Mouse (Mus musculus): ENCODE results near the gene Slc7a5. TPM values are rescaled to one million over a fixed set of nuclear protein-coding genes. Genes with fewer than 3 reads are reported as not detected.

Gene Slc7a5
- total and polyA plus RNA-seq, 3 experiments, result 110 to 291 (median 207) TPM

GRCm38 (mm10) chr8:121880818-121881217 is 26.7 kb downstream of the Slc7a5 start:
- H3K27ac ChIP-seq (ENCODE audit: insufficient read depth, low read depth), result no peak overlapping the region
- no peak overlapping the region for H3K4me3 ChIP-seq (replicated peaks in 1 of 3; ENCODE audit: low read depth in 2 of 3, low read length in 2 of 3, poor library complexity in 1 of 3)
- dilution Hi-C loops (cut with MboI; ENCODE audit: extremely low pct_ligation_motif_present, extremely low pct_unique_long_range_greater_than_20kb, low sequenced_read_pairs), result no loop called here
- H3K9me3 ChIP-seq (replicated peaks; ENCODE audit: low read length), result no peaks in the 10 kb centered on the region
- H3K79me2 ChIP-seq (replicated peaks; ENCODE audit: control insufficient read depth, extremely low read depth, insufficient read depth, poor library complexity, severe bottlenecking), result no peaks in the 10 kb centered on the region
- peaks cover 10 to 56% of the 10 kb centered on the region in 2 experiments; a peak in 3 of 4 replicates for H3K4me1 ChIP-seq (ENCODE audit: control insufficient read depth in 1 of 2, insufficient read depth in 2 of 2)
- in situ Hi-C loops (cut with MboI; ENCODE audit: low pct_ligation_motif_present, low pct_unique_long_range_greater_than_20kb, low sequenced_read_pairs), result no loop called here
- H3K36me3 ChIP-seq (replicated peaks in 1 of 2; ENCODE audit: control insufficient read depth in 1 of 2, insufficient read depth in 1 of 2, low read length in 1 of 2), result peaks cover 63 to 71% of the 10 kb centered on the region in 2 experiments
- H3K27me3 ChIP-seq (replicated peaks), result no peaks in the 10 kb centered on the region
- TF ChIP-seq EP300 (IDR thresholded peaks at IDR 0.05; ENCODE audit: low read length) (no peak), TBP (conservative IDR thresholded peaks at IDR 0.05; ENCODE audit: low read depth, low read length) (no peak), NELFE (IDR thresholded peaks at IDR 0.05; ENCODE audit: low read depth, low read length) (no peak), MAX (IDR thresholded peaks at IDR 0.05; ENCODE audit: low read length) (no peak), ETS1 (conservative IDR thresholded peaks at IDR 0.05; ENCODE audit: low read depth, low read length) (no peak), TCF12 (IDR thresholded peaks at IDR 0.05; ENCODE audit: low read depth, low read length) (no peak), USF2 (conservative IDR thresholded peaks at IDR 0.05; ENCODE audit: low read depth, low read length) (no peak), MXI1 (IDR thresholded peaks at IDR 0.05; ENCODE audit: low read depth, low read length) (no peak), PAX5 (IDR thresholded peaks at IDR 0.05; ENCODE audit: low read length) (no peak), CTCF (conservative IDR thresholded peaks at IDR 0.05 in 1 of 2, IDR thresholded peaks at IDR 0.05 in 1 of 2; ENCODE audit: low read depth in 2 of 2, low read length in 2 of 2) (no peak), ZNF384 (IDR thresholded peaks at IDR 0.05; ENCODE audit: low read depth, low read length) (no peak), POLR2AphosphoS2 (IDR thresholded peaks at IDR 0.05; ENCODE audit: low read depth, low read length) (no peak)
- H3K9ac ChIP-seq (ENCODE audit: insufficient read depth, low read depth), result no peak overlapping the region
- no peak overlapping the region for H3K4me2 ChIP-seq (ENCODE audit: insufficient read depth, low read depth, poor library complexity, severe bottlenecking)
- no peak for DNase-seq (ENCODE audit: extremely low read depth)

GRCm38 (mm10) chr8:121879712-121880111 is 27.8 kb downstream of the Slc7a5 start:
- Histone ChIP-seq H3K27ac (ENCODE audit: insufficient read depth, low read depth) (peak overlapping the region; percentile 23), H3K9me3 (replicated peaks; ENCODE audit: low read length) (no peaks in the 10 kb centered on the region), H3K4me1 (ENCODE audit: control insufficient read depth in 1 of 2, insufficient read depth in 2 of 2) (peaks cover 10 to 67% of the 10 kb centered on the region in 2 experiments), H3K27me3 (replicated peaks) (no peaks in the 10 kb centered on the region), H3K36me3 (replicated peaks in 1 of 2; ENCODE audit: control insufficient read depth in 1 of 2, insufficient read depth in 1 of 2, low read length in 1 of 2) (peaks cover 52 to 60% of the 10 kb centered on the region in 2 experiments), H3K4me3 (replicated peaks in 1 of 3; ENCODE audit: low read depth in 2 of 3, low read length in 2 of 3, poor library complexity in 1 of 3) (no peak overlapping the region), H3K4me2 (ENCODE audit: insufficient read depth, low read depth, poor library complexity, severe bottlenecking) (no peak overlapping the region), H3K9ac (ENCODE audit: insufficient read depth, low read depth) (no peak overlapping the region), H3K79me2 (replicated peaks; ENCODE audit: control insufficient read depth, extremely low read depth, insufficient read depth, poor library complexity, severe bottlenecking) (no peaks in the 10 kb centered on the region)
- no peak for DNase-seq (ENCODE audit: extremely low read depth)
- in situ Hi-C loops (cut with MboI; ENCODE audit: low pct_ligation_motif_present, low pct_unique_long_range_greater_than_20kb, low sequenced_read_pairs) (loop anchor here (10.0 kb wide), 1 partner anchor 45 kb away; no protein-coding TSS in a partner anchor), dilution Hi-C loops (cut with MboI; ENCODE audit: extremely low pct_ligation_motif_present, extremely low pct_unique_long_range_greater_than_20kb, low sequenced_read_pairs) (no loop called here)
- TF ChIP-seq MAFK (IDR thresholded peaks at IDR 0.05; ENCODE audit: insufficient replicate concordance, low read length), result no peak
- no peak for TF ChIP-seq NELFE (IDR thresholded peaks at IDR 0.05; ENCODE audit: low read depth, low read length)
- TF ChIP-seq EP300 (IDR thresholded peaks at IDR 0.05; ENCODE audit: low read length), result no peak
- no peak for TF ChIP-seq RCOR1 (conservative IDR thresholded peaks at IDR 0.05; ENCODE audit: low read depth, low read length)
- no peak for TF ChIP-seq MAX (IDR thresholded peaks at IDR 0.05; ENCODE audit: low read length)
- no peak for TF ChIP-seq SIN3A (IDR thresholded peaks at IDR 0.05; ENCODE audit: low read length)
- peak; percentile 75 for TF ChIP-seq POLR2AphosphoS2 (IDR thresholded peaks at IDR 0.05; ENCODE audit: low read depth, low read length)
- TF ChIP-seq MYC (IDR thresholded peaks at IDR 0.05; ENCODE audit: low read depth, low read length), result no peak

Data from CH12.LX (cell line).